Mouse (Mus musculus): ENCODE results near the gene 4930595M18Rik.

The 4930595M18Rik gene

DNA sequence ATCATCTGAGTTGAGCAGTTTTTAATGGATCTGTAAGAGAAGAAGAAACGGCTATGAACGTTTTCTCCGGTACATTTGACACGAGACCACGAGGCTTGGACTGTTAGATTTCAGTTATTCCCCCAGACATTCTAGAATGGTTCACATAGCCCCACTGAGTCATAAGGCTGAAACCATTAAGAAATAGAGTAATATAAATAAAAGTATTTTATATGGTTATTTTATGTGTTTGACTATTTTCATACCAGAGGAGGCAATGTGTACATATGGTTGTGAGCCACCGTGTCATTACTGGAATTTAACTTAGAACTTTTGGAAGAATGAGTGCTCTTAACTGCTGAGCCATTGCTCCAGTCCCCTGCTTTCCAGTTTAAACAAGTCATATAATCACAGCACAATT, at the start of gene 4930595M18Rik:
4930595M18Rik (minus strand) TSS at position 101 of the 400 bp plus-strand sequence.
- no peak for DNase-seq (ENCODE audit: low spot score)

DNA sequence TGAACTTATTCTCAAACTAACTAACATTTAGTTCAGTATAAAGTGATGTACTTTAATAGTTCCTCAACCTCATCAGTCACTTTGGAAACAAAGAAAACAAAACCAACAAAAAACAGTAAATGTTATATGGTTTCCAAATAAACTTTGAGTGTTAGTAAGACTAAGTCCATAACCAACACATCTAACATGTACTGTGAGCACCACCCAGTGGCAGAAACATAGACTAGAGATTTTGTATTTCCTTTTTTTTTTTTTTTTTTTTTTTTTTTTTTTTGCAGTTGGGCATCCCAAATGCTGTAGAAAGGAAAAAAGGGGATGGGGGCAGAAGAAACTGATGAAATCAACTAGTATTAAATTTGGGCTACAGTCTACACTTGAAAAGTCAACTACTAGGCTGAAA, 14.6 kb upstream of the 4930595M18Rik start:
- DNase-seq (ENCODE audit: low spot score) = peak; percentile 17
